Mouse (Mus musculus): ENCODE measurements around the gene Robo1.

Robo1 gene

DNA sequence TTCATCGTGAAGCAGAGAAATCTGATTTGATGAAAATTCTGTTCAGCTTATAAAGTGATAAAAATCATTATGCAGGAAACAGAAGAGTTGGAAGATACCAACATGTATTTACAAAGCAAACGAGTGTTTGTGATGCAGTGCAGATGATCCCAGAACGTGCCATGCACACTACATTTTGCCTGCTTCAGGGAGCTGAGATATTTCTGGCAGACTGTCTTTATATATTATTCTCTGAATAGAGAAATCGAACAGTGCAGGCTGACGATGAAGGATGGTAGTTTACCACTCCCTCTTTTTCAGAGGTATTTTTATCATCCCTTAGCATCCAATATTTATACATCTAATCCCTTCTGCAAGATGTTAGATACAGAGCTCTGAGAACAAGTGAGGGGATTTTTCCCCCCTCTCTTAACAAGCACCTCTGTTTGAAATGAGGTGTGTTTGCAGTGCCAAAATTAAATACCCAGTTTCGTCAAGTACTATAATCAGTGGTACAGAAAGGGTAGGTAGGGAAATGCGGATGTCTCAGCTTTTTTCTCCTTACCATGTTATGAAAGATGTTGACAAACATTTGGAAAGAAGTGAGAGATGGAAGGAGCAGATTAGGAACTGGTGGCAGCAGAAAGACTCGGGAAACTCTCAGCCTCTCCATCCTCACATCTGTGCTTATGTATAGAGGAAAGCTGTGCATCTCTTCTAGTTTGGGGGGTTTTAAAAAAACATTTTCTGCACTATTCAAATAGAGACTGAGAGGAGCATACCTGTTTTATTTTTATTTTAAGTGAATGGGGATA, at the start of gene Robo1:
Gene Robo1 (plus strand): TSS at position 770 of the 794 bp plus-strand sequence.
- in situ Hi-C loops (cut with MboI, MseI): no loop called here

DNA sequence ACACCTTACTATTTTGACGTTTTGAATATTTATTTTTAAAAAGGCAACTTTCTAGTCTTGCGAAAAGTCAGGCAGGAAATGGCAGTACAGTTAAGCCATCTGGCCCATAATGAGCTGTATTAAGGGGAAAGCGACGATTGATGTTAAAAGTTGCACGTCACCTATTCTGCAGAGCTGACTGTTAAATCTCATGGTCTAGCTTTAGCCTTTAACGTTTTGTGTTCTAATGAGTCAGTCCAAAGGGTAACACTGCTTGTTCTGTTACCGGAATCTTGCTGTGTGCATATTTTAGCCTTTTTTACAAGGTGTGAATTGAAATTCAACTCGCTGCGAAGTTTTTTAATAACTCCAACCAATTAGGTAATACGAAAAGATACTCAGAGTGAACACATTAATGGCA, 40.3 kb upstream of the Robo1 start:
- in situ Hi-C loops (cut with MboI, MseI): no loop called here

GRCm38 (mm10) chr16:72276390-72277074, 31.6 kb upstream of the Robo1 start:
- in situ Hi-C loops (cut with MboI, MseI): no loop called here

DNA sequence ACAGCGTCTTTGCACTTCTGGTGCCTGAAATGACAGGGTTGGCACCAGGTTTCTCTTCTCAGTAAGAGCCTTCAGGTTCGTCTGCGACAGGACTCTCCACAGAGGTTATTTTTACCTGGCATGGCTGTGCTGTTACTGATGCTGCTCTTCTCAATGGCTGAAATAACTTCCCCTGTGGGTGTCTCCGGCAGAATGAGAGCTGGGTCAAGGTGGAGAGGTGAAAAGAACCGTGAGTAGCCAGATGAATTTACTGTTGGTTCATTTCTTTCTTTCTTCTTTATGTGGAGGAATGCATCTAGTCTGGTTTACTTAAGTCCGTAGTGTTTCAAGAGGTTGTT, 194 bp downstream of the Robo1 start:
- in situ Hi-C loops (cut with MboI, MseI): no loop called here

DNA sequence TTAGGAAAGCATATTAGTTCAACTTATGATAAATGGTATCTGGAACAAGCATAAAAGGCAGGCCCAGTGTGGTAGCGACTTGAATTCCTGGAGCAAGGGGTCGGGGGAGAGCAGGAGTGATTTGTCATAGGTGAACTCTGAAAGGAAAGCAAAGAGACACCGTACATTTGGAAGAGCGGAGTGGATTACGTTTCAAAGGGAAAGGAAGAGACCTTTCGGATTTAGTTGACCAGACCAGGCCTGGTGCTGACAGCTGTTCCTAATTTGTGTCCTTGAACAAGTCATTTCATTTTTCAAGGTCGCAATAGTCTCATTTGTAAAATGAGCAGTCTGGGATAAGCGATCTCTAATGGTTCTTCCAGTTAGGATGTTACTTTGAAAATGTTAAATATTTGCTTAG, 19.2 kb downstream of the Robo1 start:
- in situ Hi-C loops (cut with MboI, MseI): loop anchor here (10.0 kb wide), 1 partner anchor 1137 kb away; no protein-coding TSS in a partner anchor

GRCm38 (mm10) chr16:72328579-72328978, 20.5 kb downstream of the Robo1 start:
- in situ Hi-C loops (cut with MboI, MseI): loop anchor here (10.0 kb wide), 1 partner anchor 1136 kb away; no protein-coding TSS in a partner anchor

- in situ Hi-C loops (cut with MboI, MseI): no loop called here
These were observed 29.7 kb downstream of the Robo1 start for GRCm38 (mm10) chr16:72337757-72338156.

DNA sequence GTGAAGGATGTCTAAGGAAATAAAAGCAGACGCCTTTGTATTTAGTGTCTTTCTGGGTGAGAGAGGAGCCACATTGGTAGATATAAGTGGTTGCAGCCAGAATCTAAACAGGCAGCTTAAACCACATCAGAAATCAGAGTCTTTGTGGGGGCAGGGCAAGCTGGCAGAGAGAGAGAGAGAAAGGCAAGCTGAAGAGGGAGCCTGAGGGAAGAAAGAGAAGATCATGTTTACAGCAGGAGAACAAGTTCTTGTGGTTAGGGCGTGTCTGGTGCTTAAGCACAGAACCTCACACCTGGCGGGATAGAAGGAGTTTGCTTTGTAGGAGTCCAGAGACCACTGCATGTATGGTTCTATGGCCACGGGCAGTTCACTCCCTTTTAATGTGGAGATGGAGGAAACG, 42.3 kb downstream of the Robo1 start:
- in situ Hi-C loops (cut with MboI, MseI): loop anchor here (10.0 kb wide), 1 partner anchor 624 kb away; no protein-coding TSS in a partner anchor

DNA sequence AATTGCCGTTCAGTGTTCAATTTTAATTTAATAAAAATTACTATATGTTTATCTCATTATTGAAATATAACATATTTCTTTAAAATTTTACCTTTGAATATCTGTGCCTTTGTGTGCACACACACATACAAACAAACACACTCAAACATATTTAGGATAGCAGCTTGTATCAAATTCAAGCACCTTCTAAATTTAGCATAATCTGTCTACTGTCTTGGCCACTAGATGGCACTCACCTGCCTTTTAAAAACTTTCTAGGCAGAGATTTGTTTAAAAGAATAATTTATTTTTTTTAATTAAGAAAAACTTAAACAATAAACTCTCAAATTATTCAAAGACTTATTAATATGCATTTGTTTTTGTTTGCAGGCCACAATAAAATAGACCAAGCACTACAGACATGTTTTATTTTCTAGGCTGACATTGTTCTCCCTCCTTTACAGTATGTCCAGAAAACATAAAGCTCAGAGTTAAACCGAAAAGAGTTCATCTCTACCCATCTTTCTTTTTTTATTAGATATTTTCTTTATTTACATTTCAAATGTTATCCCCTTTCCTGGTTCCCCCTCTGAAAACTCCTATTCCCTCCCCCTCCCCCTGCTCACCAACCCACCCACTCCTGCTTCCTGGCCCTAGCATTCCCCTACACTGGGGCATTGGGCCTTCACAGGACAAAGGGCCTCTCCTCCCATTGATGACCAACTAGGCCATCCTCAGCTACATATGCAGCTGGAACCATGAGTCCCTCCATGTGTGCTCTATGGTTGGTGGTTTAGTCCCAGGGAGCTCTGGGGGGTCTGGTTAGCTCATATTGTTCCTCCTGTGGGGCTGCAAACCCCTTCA, 48.6 kb downstream of the Robo1 start:
- in situ Hi-C loops (cut with MboI, MseI): loop anchor here (10.0 kb wide), 1 partner anchor 618 kb away; no protein-coding TSS in a partner anchor

- in situ Hi-C loops (cut with MboI, MseI): no loop called here
These were observed 68.8 kb downstream of the Robo1 start for GRCm38 (mm10) chr16:72376896-72377295.

- in situ Hi-C loops (cut with MboI, MseI): no loop called here
These were observed 73.7 kb downstream of the Robo1 start for GRCm38 (mm10) chr16:72381819-72382218.

DNA sequence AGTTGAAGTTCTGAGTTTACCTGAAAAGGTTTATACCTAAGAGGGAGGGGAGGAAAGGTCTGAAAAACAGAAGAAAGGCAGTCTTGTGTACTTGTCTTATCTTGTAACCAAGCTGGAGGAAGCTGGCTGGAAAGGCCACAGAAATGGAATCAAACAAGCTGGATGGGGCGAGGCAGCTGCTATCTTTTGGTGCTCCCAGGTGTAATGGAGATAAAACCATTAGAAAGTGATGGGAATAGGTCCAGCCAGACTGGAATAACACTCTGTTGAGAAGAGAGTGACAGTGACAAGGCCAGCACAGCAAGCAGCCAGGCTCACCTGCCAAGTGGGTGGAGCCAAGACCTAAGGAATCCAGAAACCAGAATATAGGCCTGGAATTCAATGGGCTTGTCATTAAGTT, 75.5 kb downstream of the Robo1 start:
- in situ Hi-C loops (cut with MboI, MseI): no loop called here

DNA sequence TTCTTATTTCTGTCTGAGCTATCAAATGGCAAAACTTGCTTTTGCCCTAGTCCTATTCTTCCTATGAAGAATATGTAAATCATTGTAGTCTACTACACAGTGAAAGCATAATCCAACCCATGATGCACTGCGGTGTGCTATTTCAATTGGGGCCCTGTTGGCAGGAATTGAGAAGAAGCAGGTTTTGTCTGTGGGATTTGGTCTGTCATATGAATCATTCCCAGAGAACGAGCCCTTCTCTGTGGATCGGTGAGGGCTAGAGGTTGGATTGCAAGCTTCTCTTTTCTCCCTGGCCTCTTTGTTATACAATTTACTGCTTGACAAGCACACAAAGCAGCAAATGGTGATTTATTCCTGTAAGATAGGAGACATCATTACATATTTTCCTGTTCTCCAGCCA, 85.4 kb downstream of the Robo1 start:
- in situ Hi-C loops (cut with MboI, MseI): no loop called here

GRCm38 (mm10) chr16:72398811-72399210, 90.7 kb downstream of the Robo1 start:
- in situ Hi-C loops (cut with MboI, MseI): no loop called here

DNA sequence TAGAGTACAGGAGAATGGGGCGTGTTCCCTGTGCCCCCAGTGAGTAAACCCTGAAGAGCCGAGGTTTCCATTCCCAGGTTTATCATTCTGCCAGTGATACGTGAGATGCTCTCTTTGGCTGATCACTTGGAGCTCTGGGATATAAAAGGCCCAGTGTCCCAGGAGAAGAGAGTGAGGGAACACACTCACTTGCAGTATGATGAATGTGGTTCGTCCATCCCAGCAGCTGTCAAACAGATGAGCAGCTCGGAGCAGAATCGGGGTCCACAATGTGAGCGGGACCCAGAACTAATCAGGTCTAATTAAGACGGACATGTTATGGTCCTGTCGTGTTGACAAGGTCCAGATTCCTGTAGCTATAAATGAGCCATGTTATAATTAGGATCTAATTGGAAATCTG, 94.3 kb downstream of the Robo1 start:
- in situ Hi-C loops (cut with MboI, MseI): no loop called here

- in situ Hi-C loops (cut with MboI, MseI): no loop called here
These were observed 101.7 kb downstream of the Robo1 start for GRCm38 (mm10) chr16:72409820-72410219.

- in situ Hi-C loops (cut with MboI, MseI): no loop called here
These were observed 103.7 kb downstream of the Robo1 start for GRCm38 (mm10) chr16:72411669-72412270.

- in situ Hi-C loops (cut with MboI, MseI): no loop called here
These were observed 104.8 kb downstream of the Robo1 start for GRCm38 (mm10) chr16:72412879-72413278.

DNA sequence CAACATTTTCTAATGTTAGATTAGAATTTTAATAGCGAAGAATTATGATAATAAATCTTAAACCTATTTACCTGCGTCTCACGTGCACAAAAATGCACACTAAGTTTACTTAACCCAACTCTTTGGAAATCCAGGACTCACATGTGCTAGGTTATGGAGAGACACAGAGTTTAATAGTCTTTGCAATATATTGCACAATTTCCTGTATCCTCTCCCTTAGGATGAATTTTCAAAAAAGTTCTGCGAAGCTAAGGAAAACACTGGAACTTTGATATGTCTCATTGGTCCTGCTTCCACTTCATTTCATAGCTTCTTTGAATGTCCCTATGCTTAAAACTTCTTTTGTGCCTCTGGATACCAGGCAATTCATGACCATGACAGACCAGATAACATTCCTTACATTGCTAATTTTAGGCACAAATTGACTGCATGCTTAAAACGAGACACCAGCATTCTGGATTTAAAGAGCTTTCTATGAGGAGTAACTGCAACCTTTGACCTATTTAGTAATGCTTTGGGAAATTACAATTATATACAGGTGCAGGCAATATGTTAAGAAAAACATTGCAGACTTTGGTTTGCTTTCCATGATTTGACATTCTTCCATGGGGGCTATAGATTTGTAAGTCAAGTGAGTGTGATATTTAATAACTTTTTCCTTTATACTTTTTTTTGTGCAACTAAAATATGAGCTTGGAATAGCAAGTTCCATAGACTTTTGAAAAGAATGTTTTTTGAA, 111.4 kb downstream of the Robo1 start:
- in situ Hi-C loops (cut with MboI, MseI): no loop called here

DNA sequence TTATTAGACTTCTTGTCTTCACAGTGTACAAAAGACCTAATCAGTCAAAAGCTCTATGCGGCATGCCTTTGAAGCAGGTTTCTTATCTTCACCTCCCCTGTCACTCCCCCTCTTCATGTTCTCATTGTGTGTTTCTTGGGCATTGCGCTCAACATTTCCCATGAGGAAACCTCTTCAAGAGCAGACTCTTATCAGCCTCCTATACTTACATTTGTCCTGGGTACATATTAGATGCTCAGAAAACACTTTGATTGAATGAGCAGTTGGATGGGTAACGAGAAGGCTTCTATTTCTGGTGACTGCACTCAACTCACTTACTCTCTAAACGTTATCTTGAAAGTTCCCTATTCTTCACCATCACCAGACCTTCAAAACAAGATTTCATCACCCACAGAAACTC, 114.3 kb downstream of the Robo1 start:
- in situ Hi-C loops (cut with MboI, MseI): no loop called here

- in situ Hi-C loops (cut with MboI, MseI): no loop called here
These were observed 126.3 kb downstream of the Robo1 start for GRCm38 (mm10) chr16:72434396-72434795.

All from T-helper 1 cell (primary cell).